Mouse (Mus musculus): ENCODE measurements around the gene Herc1.

Gene Herc1

GRCm38 (mm10) chr9:66521595-66521994 lies 171.3 kb downstream of the Herc1 start:
- no peak for DNase-seq (ENCODE audit: low spot score)

GRCm38 (mm10) chr9:66542785-66543184 lies 192.5 kb downstream of the Herc1 start:
- no peak for DNase-seq (ENCODE audit: low spot score)

Data from c-Kit-positive CD71-positive TER-119-positive erythroid progenitor cells, embryonic 14.5 days (primary cell).